Mouse (Mus musculus) CH12F3 (cell line): Measurements from ENCODE around the gene Pts.

Experiments used
- in situ Hi-C: fragments of 300-500 bp; cut with MboI; formaldehyde crosslinking; loops from 2 replicates; pipeline ENCODE4 v1.14.3; 2020; ENCODE audit warnings: low sequenced_read_pairs

The Pts gene

GRCm38 (mm10) chr9:50495405-50496150 lies 32.9 kb downstream of the Pts start:
- in situ Hi-C loops = no loop called here

- in situ Hi-C loops = no loop called here
Measured at GRCm38 (mm10) chr9:50494311-50494710, 34.2 kb downstream of the Pts start, which contains the start of gene Plet1. Plet1 (plus strand) TSS chr9:50494525.

- in situ Hi-C loops = no loop called here
Measured at GRCm38 (mm10) chr9:50493777-50494176, 34.7 kb downstream of the Pts start.

GRCm38 (mm10) chr9:50491531-50492045 lies 36.9 kb downstream of the Pts start:
- in situ Hi-C loops = no loop called here

- in situ Hi-C loops = no loop called here
Measured at GRCm38 (mm10) chr9:50490836-50491235, 37.7 kb downstream of the Pts start.

- in situ Hi-C loops = no loop called here
Measured at GRCm38 (mm10) chr9:50485521-50485920, 43.0 kb downstream of the Pts start.

- in situ Hi-C loops = no loop called here
Measured at GRCm38 (mm10) chr9:50482743-50483142, 45.8 kb downstream of the Pts start.

- in situ Hi-C loops = no loop called here
Measured at GRCm38 (mm10) chr9:50479476-50479875, 49.0 kb downstream of the Pts start.

- in situ Hi-C loops = no loop called here
Measured at GRCm38 (mm10) chr9:50478826-50479225, 49.7 kb downstream of the Pts start.

- in situ Hi-C loops = no loop called here
Measured at GRCm38 (mm10) chr9:50477270-50477669, 51.3 kb downstream of the Pts start.

- in situ Hi-C loops = no loop called here
Measured at GRCm38 (mm10) chr9:50476651-50477050, 51.9 kb downstream of the Pts start.

- in situ Hi-C loops = no loop called here
Measured at GRCm38 (mm10) chr9:50475745-50476144, 52.8 kb downstream of the Pts start.

- in situ Hi-C loops = no loop called here
Measured at GRCm38 (mm10) chr9:50475318-50475717, 53.2 kb downstream of the Pts start.
